Mouse (Mus musculus) macrophage (primary cell): ENCODE measurements around the gene Afap1. TPM values are rescaled to one million over a fixed set of nuclear protein-coding genes. Genes with fewer than 3 reads are reported as not detected.

Experiments used
- H3K27ac ChIP-seq: fragments of 350-480 bp; formaldehyde crosslinking; 2 replicates; pipeline ENCODE4 v1.9.0; 2021
- H3K36me3 ChIP-seq: fragments of 350-480 bp; formaldehyde crosslinking; 2 replicates; pipeline ENCODE4 v1.9.0; 2021; ENCODE audit errors: inconsistent target
- H3K4me3 ChIP-seq: fragments of 350-480 bp; formaldehyde crosslinking; 2 replicates; pipeline ENCODE4 v1.9.0; 2021; ENCODE audit errors: inconsistent target
- H3K79me2 ChIP-seq: fragments of 350-480 bp; formaldehyde crosslinking; 2 replicates; pipeline ENCODE4 v1.9.0; 2021; ENCODE audit errors: inconsistent target
- WGBS: methylation state at CpG from one replicate; pipeline ENCODE4 v1.1.7; 2026; ENCODE audit warnings: inconsistent platforms; ENCODE audit not compliant: missing documents; 5-methylcytosine and 5-hydroxymethylcytosine counted together
- polyA plus RNA-seq: library from polyadenylated mRNA; stranded (reverse); fragments of 250-400 nt; gene quantifications from 3 replicates; pipeline ENCODE4 v1.2.4, GENCODE M21; 2018; ENCODE audit warnings: inconsistent platforms

The Afap1 gene
- polyA plus RNA-seq, 1 experiment from 2014 or later, result 0.86 TPM

DNA sequence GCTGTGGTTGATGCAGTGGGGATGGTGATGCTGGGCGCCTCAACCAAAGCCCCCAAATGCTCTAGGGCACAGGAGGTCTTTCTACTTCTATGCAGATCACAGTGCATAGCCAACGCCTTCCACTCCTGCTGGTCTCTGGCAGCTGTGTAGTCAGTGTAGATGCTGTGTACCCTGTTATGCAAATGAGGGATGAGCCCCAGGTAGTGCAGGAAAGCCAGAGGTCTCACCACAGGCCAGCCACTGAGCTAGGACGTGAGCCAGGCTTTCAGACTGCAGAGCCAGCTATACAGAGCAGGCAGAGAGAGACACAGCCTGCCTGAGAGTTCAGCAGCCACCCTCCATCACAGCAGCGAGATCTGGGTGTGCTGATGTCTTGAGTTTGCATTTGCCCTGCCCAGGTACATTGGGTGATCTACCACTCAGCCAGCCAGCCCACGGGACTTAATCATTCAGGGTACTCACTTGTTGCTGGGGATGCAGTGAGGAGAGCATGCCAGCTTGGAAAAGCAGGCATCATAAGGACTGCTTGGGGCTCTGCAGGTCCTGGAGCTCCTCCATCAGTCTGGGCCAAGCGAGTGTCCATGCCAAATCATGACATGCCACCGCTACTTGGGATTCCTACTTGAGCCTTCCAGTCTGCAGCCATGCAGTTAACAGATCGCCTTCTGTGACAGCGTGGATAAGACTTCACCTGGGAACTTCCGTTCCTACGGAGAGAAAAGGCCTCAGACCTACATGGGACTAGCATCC lies 97.0 kb downstream of the Afap1 start:
- no peaks in the 10 kb centered on the region for H3K79me2 ChIP-seq
- WGBS, result 97% methylated on average over 11 of the region's 11 CpGs
- H3K4me3 ChIP-seq, result no peak overlapping the region
- no peaks in the 10 kb centered on the region for H3K36me3 ChIP-seq
- no peak overlapping the region for H3K27ac ChIP-seq

DNA sequence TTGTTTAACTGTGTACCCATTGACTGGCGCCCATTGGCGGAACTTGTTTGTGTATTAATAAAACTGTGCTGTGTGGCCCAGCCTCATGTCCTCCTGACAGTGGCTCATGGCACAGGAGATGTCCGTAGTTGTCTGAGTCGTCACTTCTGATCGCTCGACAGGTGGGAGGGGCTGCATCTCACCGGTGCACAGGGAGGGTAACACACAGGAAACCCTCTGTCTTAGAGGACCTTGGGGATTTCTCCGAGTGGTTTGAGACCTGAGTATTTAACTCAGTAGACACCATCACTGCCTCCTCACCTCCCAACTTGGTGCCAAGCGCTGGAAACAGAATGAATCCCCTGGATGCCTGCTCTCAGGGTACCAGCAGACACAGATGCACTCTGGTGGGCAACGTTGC lies 110.7 kb downstream of the Afap1 start:
- WGBS, result 81% methylated on average over 10 of the region's 10 CpGs
- no peak overlapping the region for H3K4me3 ChIP-seq

GRCm38 (mm10) chr5:36006106-36006505 lies 113.0 kb downstream of the Afap1 start:
- 62% methylated on average over 8 of the region's 8 CpGs for WGBS
- no peak overlapping the region for H3K27ac ChIP-seq
- H3K79me2 ChIP-seq, result no peaks in the 10 kb centered on the region
- H3K4me3 ChIP-seq, result no peak overlapping the region
- no peaks in the 10 kb centered on the region for H3K36me3 ChIP-seq

More for the DNA sequence above, 110.7 kb downstream of the Afap1 start:
- no peaks in the 10 kb centered on the region for H3K79me2 ChIP-seq
- no peaks in the 10 kb centered on the region for H3K36me3 ChIP-seq
- no peak overlapping the region for H3K27ac ChIP-seq

DNA sequence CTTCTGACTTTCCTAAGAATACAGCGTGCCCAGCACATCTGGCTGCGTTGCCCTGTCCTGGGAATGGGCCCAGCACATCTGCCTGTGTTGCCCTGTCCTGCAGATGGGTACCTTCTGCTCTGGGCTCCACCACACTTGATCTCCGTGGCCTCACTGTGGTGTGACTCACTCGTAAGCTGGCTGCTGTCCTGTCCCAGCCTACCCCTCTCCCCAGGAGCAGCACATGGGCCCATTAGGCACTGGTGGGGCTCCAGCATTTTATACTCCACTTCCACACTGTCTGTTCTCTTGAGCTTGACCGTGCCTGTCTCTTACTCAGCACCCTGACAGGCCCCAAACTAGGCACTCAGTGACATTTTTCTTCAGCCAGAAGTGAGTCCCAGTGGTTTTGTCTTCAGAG lies 113.5 kb downstream of the Afap1 start:
- H3K27ac ChIP-seq, result no peak overlapping the region
- H3K36me3 ChIP-seq, result no peaks in the 10 kb centered on the region
- WGBS, result 79% methylated on average over 5 of the region's 5 CpGs
- H3K79me2 ChIP-seq, result no peaks in the 10 kb centered on the region
- no peak overlapping the region for H3K4me3 ChIP-seq

- Histone ChIP-seq H3K4me3 (no peak overlapping the region), H3K79me2 (no peaks in the 10 kb centered on the region), H3K36me3 (no peaks in the 10 kb centered on the region), H3K27ac (no peak overlapping the region)
- WGBS, result 90% methylated on average over 10 of the region's 10 CpGs
These were observed 114.5 kb downstream of the Afap1 start for GRCm38 (mm10) chr5:36007649-36008048.

DNA sequence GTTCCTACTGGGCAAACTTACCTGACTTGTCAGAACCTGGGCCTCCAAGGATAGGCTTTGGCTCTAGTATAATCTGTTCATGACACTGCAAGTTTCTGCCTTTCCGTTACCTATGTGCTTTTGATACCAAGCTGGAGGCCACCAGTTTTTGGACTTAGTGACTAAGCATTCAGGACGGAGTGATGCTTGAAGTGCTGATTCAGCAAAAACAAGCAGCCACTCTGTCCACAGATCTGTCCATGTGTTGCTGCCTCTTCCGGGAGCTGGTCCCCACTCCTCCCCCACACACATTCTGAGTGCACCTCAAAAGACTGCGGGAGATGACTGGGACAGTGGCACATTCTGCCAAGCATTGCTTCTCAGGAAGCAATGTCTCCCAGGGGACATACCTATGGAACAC lies 116.3 kb downstream of the Afap1 start:
- Histone ChIP-seq H3K36me3 (no peaks in the 10 kb centered on the region), H3K4me3 (no peak overlapping the region)
- 72% methylated on average over 4 of the region's 4 CpGs for WGBS

GRCm38 (mm10) chr5:36018366-36018765 lies 125.2 kb downstream of the Afap1 start:
- WGBS, result 91% methylated on average over 3 of the region's 3 CpGs
- H3K36me3 ChIP-seq, result no peaks in the 10 kb centered on the region
- H3K4me3 ChIP-seq, result no peak overlapping the region
- no peak overlapping the region for H3K27ac ChIP-seq
- no peaks in the 10 kb centered on the region for H3K79me2 ChIP-seq

More for the DNA sequence above, 116.3 kb downstream of the Afap1 start:
- no peaks in the 10 kb centered on the region for H3K79me2 ChIP-seq
- no peak overlapping the region for H3K27ac ChIP-seq

DNA sequence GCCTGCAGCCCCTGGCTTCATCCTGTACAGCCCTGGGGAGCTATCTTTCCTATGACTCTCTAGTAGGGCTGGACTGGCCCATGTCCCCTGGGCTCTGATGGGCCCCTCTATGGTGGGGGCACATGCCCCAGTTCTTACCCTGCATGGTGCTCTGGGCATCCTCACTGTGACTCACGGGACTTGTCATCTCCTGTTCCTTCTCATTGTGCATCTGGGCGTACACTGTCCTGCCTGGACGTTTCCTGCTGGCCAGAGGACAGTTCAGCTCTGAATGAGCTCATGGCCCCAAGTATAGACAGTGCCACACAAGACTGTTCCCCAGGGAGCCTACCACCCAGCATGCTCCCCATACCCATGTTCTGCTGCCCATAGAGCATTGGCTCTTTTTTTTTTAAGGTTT lies 128.0 kb downstream of the Afap1 start:
- Histone ChIP-seq H3K27ac (no peak overlapping the region), H3K79me2 (no peaks in the 10 kb centered on the region), H3K36me3 (no peaks in the 10 kb centered on the region), H3K4me3 (no peak overlapping the region)
- 91% methylated on average over 3 of the region's 3 CpGs for WGBS

DNA sequence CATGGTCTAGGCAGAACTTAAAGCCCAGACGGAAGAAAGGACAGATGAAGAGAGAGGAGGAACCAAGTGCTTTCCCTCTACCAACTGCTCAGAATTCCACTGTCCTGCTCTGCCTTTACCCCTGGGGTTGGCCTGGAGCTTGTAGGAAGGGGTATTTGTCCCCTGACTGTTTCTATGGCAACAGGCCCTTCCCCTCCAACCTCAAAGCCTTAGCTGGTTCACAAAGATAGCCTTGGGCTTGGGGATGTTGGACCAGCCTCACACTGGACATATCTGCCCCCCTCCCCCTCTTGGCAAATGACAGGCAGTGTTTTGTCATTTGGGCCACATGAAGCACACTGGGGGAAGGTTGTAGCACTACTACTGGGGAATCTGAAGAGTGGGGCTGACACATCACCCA lies 129.2 kb downstream of the Afap1 start:
- H3K4me3 ChIP-seq, result no peak overlapping the region
- no peak overlapping the region for H3K27ac ChIP-seq
- 75% methylated on average over 1 of the region's 1 CpGs for WGBS
- H3K79me2 ChIP-seq, result no peaks in the 10 kb centered on the region
- no peaks in the 10 kb centered on the region for H3K36me3 ChIP-seq

DNA sequence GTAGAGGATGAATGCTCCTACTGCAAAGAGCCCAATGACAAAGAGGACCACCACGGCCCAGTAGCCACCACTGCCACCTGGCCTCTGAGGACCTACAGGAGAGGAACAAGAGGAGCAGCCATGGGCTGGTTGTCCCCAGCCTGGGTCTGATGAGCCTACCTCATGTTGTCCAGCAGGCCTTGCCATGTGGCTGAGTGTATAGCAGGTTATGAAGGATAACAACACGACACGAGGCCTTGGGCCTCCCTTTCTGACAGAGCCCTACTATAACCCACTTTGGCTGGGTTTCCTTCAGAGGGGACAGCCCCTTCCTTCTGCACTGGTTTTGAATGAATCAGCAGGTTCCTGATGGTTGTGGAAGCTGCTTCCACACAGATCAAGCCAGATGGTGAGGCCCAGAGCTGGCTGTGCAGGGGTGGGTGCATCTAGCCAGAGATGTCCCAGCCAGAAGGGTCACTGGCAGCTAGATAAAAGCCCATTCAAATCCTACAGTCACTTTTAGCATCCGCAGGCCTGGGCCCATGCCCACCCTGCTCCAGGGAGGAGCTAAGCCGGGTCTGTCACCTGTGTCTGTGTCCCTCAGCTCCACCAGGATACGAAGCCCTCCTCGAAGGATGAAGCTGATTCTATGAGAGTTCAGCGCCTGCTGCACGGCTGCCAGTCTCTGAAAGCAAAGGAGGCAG lies 131.0 kb downstream of the Afap1 start:
- Histone ChIP-seq H3K4me3 (no peak overlapping the region), H3K27ac (no peak overlapping the region), H3K79me2 (no peaks in the 10 kb centered on the region), H3K36me3 (no peaks in the 10 kb centered on the region)
- 60% methylated on average over 9 of the region's 9 CpGs for WGBS

GRCm38 (mm10) chr5:36025076-36025475 lies 132.0 kb downstream of the Afap1 start:
- H3K27ac ChIP-seq, result no peak overlapping the region
- H3K79me2 ChIP-seq, result no peaks in the 10 kb centered on the region
- 90% methylated on average over 4 of the region's 4 CpGs for WGBS
- H3K4me3 ChIP-seq, result no peak overlapping the region
- no peaks in the 10 kb centered on the region for H3K36me3 ChIP-seq

DNA sequence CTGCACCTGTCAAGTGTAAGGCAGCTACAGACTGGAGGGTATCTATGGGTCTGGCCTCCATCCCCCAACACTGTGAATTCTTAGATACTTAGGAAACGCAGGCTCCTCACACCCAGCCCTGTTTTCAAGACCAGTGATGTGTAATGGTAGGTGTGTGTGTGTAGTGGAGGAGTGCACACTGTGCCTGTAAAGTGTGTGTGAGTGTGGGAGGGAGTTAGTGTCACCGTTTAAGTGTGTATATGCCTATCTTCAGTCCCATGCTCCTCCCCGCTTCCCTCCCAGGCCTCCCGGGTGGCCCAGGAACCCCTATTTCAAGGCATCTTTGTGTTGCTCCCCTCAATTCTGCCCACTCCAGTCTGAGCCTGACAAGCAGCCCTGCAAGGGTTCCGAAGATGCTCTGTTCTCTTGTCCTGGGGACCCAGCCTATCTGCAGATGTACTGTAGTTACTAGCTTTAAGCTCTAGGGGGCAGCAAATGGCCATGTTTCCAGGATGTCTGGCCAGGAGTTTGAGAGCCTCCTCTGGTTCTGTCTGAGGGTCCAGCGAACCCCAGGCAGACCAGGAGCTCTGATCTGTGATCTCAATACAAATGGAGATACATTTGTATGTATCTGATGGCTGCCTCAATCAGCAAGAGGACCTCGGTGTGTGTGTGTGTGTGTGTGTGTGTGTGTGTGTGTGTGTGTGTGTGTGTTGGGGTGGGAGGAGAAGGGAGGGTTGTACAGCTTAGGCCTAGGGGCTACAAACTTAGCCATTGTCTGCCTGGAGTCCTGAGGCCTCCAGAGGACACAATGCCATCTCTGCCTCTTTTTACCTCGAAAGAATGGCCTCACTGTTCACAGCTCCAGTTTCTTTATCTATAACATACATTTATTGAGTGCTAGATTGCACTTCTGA lies 140.7 kb downstream of the Afap1 start:
- no peaks in the 10 kb centered on the region for H3K79me2 ChIP-seq
- 51% methylated on average over 7 of the region's 8 CpGs for WGBS
- no peak overlapping the region for H3K27ac ChIP-seq
- H3K36me3 ChIP-seq, result no peaks in the 10 kb centered on the region
- no peak overlapping the region for H3K4me3 ChIP-seq

- no peak overlapping the region for H3K27ac ChIP-seq
- 89% methylated on average over 5 of the region's 5 CpGs for WGBS
- no peak overlapping the region for H3K4me3 ChIP-seq
- H3K36me3 ChIP-seq, result no peaks in the 10 kb centered on the region
- no peaks in the 10 kb centered on the region for H3K79me2 ChIP-seq
These were observed 146.5 kb downstream of the Afap1 start for GRCm38 (mm10) chr5:36039596-36039995.

DNA sequence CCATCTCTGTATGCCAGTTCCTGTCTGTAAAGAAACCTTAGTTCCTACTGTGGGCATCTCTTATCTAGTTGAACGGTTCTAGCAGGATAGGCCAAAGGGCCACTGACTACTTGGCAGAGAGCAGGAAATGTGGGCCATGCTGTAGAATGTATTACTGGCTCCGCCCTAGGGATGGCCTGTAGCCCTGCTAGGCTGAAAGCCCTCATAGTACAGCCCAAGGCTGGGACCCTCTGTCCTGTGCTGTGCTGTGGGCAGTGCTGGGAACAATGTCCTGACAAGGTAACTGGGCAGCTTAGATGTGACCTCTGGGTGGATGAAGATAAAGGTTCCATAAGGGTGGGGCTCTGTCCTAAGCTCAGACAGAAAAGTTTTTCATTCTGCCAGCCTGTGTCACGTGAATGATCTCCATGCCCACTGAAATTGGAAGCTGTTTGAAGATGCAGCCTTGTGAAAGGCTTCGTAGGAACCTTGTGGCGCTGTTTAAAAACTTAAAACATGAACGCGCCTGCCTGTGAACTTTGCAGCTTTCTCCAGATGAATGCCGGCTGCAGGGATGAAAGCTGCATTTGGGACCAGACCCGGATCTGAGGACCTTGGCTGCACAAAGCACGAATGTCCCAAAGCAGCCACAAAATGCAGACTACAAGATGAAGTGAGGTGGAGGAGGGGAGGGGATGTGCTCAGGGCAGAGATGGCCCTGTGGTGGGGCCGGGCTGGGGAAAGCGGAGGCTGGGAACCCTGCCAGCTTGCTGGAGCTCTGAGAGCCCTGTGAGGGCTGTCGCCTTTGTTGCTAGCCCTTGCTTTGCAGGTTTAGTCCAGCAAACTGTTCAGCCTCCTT lies 147.5 kb downstream of the Afap1 start:
- Histone ChIP-seq H3K4me3 (no peak overlapping the region), H3K27ac (no peak overlapping the region), H3K36me3 (no peaks in the 10 kb centered on the region), H3K79me2 (no peaks in the 10 kb centered on the region)
- 56% methylated on average over 13 of the region's 13 CpGs for WGBS
